Mouse (Mus musculus): ENCODE measurements around the gene Polr1a.
A peak's percentile ranks its signal among the peaks of the same experiment; 100 is the strongest.

Polr1a gene

GRCm38 (mm10) chr6:71950592-71950991 is 41.7 kb downstream of the Polr1a start:
- DNase-seq = peak; percentile 85

GRCm38 (mm10) chr6:71951192-71951591 is 42.3 kb downstream of the Polr1a start:
- DNase-seq = no peak

- no peak for DNase-seq
Measured at GRCm38 (mm10) chr6:71962119-71962518, 53.3 kb downstream of the Polr1a start.

- DNase-seq = no peak
Measured at GRCm38 (mm10) chr6:71962706-71963105, 53.9 kb downstream of the Polr1a start.

- no peak for DNase-seq
Measured at GRCm38 (mm10) chr6:71963561-71963960, 54.7 kb downstream of the Polr1a start.

- no peak for DNase-seq
Measured at GRCm38 (mm10) chr6:71966683-71967303, 57.9 kb downstream of the Polr1a start.

- DNase-seq = no peak
Measured at GRCm38 (mm10) chr6:71967847-71968246, 59.0 kb downstream of the Polr1a start.

- no peak for DNase-seq
Measured at GRCm38 (mm10) chr6:71969459-71969858, 60.6 kb downstream of the Polr1a start.

GRCm38 (mm10) chr6:71970154-71970553 is 61.3 kb downstream of the Polr1a start:
- no peak for DNase-seq

- DNase-seq = no peak
Measured at GRCm38 (mm10) chr6:71976592-71976991, 67.7 kb downstream of the Polr1a start.

- DNase-seq = no peak
Measured at GRCm38 (mm10) chr6:71980165-71980564, 71.3 kb downstream of the Polr1a start.

- no peak for DNase-seq
Measured at GRCm38 (mm10) chr6:71980587-71980986, 71.7 kb downstream of the Polr1a start.

- no peak for DNase-seq
Measured at GRCm38 (mm10) chr6:71981450-71981849, 72.6 kb downstream of the Polr1a start.

GRCm38 (mm10) chr6:71985984-71986383 is 77.1 kb downstream of the Polr1a start:
- no peak for DNase-seq

- DNase-seq = no peak
Measured at GRCm38 (mm10) chr6:71987546-71988248, 78.8 kb downstream of the Polr1a start.

GRCm38 (mm10) chr6:71989647-71990351 is 80.9 kb downstream of the Polr1a start:
- peak; percentile 52 for DNase-seq

- DNase-seq = no peak
Measured at GRCm38 (mm10) chr6:71990371-71990837, 81.6 kb downstream of the Polr1a start.

- DNase-seq = no peak
Measured at GRCm38 (mm10) chr6:71991190-71991932, 82.5 kb downstream of the Polr1a start.

- DNase-seq = no peak
Measured at GRCm38 (mm10) chr6:71991933-71992325, 83.1 kb downstream of the Polr1a start.

GRCm38 (mm10) chr6:71994004-71994403 is 85.2 kb downstream of the Polr1a start:
- DNase-seq = no peak

- no peak for DNase-seq
Measured at GRCm38 (mm10) chr6:71995081-71995480, 86.2 kb downstream of the Polr1a start.

- DNase-seq = no peak
Measured at GRCm38 (mm10) chr6:71997215-71997614, 88.4 kb downstream of the Polr1a start.

- no peak for DNase-seq
Measured at GRCm38 (mm10) chr6:71999917-72000512, 91.2 kb downstream of the Polr1a start.

Data from lung, postnatal 10 days (tissue).